Mouse (Mus musculus): ENCODE measurements around the gene Cdh4. TPM values are rescaled to one million over a fixed set of nuclear protein-coding genes. Genes with fewer than 3 reads are reported as not detected.

Gene Cdh4
- polyA plus RNA-seq, 1 experiment from 2014 or later: 32.7 TPM

DNA sequence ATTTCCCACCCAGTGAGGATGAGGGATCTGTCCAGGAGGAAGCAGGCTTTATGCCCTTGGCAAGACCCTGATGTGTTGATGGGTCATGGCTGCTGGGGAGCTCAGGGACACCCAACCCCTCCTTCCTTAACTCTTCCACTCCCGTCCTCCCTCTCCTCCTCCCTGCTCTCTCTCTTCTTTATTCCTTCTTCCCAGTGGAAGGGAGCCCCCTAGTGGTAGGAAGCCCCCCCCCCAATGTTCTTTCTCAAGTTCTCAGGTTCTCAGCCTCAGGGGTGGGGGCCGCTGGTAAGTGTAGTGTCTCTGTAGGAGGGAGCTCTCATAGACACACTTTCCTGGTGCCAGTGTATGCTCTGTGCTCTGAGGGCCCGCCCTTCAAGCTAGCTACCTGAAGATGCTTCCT, 421.0 kb downstream of the Cdh4 start:
- H3K9ac ChIP-seq: no peak overlapping the region
- H3K27me3 ChIP-seq: no peaks in the 10 kb centered on the region; the same call in 1 of the 2 replicates
- H3K4me3 ChIP-seq: no peak overlapping the region
- H3K36me3 ChIP-seq: 0 out of 2 replicates have a peak, but pooled peaks cover 8% of the 10 kb centered on the region
- no peak for ATAC-seq (ENCODE audit: low read depth)
- H3K27ac ChIP-seq (replicated peaks): no peak overlapping the region
- no peak overlapping the region for H3K4me2 ChIP-seq
- 65% methylated on average over 3 of the region's 3 CpGs for WGBS
- peaks cover 9% of the 10 kb centered on the region; the same call in 1 of the 2 replicates for H3K4me1 ChIP-seq (replicated peaks)
- no peaks in the 10 kb centered on the region for H3K9me3 ChIP-seq

DNA sequence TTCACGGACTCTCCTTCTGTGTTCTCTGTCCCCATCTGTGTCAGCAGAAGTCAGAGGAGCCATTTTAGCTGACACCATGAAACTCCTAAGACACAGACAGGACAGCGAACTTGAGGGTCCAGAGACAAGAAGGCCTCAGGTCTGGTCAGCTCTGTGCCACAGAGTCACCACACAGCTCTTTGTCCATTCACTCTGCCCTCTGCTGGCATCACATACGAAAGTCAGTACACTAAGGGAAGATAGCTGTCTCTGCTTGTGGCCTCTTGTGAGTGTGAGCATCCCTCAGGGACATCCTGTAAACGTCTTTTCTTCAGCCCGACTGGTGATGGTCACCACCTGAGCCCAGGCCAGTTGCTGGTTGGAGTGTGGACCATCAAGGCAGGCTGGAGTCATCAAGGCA, 422.9 kb downstream of the Cdh4 start:
- H3K9ac ChIP-seq: no peak overlapping the region
- H3K4me1 ChIP-seq (replicated peaks): peaks cover 21% of the 10 kb centered on the region
- no peak overlapping the region for H3K4me3 ChIP-seq
- ATAC-seq (ENCODE audit: low read depth): no peak
- no peaks in the 10 kb centered on the region for H3K27me3 ChIP-seq
- no peak overlapping the region for H3K27ac ChIP-seq (replicated peaks)
- H3K36me3 ChIP-seq: 0 out of 2 replicates have a peak, but pooled peaks cover 6% of the 10 kb centered on the region
- H3K4me2 ChIP-seq: no peak overlapping the region
- 74% methylated on average over 5 of the region's 5 CpGs for WGBS
- H3K9me3 ChIP-seq: no peaks in the 10 kb centered on the region

DNA sequence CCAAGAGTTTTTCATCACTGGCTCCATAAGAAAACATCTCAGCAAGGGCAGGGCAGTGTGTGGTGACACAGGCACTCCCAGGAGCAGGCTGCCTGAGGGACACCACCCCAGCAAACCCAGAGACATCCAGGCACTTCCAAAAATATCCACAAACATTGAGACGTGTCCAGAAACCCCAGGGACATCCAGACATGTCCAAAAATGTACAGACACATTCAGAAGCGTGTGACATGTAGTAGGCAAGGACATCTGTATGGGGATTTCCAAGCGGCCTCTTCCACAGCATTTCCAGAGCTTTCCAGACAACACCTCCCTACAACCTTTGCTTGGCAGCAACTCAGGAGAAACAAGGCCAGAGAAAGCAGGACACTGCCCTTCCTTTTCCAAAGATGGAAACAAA, 425.4 kb downstream of the Cdh4 start:
- Histone ChIP-seq H3K9ac (no peak overlapping the region), H3K9me3 (no peaks in the 10 kb centered on the region), H3K27me3 (no peaks in the 10 kb centered on the region; the same call in 1 of the 2 replicates), H3K4me2 (no peak overlapping the region), H3K36me3 (no peaks in the 10 kb centered on the region), H3K4me1 (replicated peaks) (peaks cover 30% of the 10 kb centered on the region), H3K27ac (replicated peaks) (no peak overlapping the region), H3K4me3 (no peak overlapping the region)
- ATAC-seq (ENCODE audit: low read depth): no peak
- 73% methylated on average over 3 of the region's 3 CpGs for WGBS

DNA sequence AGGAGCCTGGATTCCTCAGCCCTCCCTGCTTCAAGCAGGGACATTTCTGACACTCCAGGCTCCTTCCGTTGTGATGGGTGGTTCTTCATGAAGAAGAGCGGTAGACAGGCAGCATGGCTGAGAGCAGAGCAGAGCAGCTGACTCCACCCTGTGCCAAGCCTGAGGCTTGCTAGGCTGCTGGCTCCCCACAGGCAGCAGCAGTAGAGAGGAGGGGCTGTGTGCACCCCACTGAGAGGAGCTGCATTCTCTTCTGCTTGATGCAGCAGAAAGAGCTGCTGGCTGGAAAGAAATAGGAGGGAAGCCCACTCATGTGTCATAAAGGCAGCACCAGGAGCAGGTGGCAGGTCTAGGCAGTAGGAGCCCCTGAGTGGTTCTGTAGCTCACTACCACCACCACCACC, 427.6 kb downstream of the Cdh4 start:
- Histone ChIP-seq H3K9me3 (no peaks in the 10 kb centered on the region), H3K4me1 (replicated peaks) (peaks cover 21% of the 10 kb centered on the region), H3K27ac (replicated peaks) (peak overlapping the region; percentile 83), H3K4me2 (no peak overlapping the region), H3K9ac (no peak overlapping the region), H3K4me3 (no peak overlapping the region), H3K27me3 (no peaks in the 10 kb centered on the region; the same call in 1 of the 2 replicates), H3K36me3 (no peaks in the 10 kb centered on the region)
- 5% methylated on average over 2 of the region's 2 CpGs for WGBS
- peak; percentile 78 for ATAC-seq (ENCODE audit: low read depth)

DNA sequence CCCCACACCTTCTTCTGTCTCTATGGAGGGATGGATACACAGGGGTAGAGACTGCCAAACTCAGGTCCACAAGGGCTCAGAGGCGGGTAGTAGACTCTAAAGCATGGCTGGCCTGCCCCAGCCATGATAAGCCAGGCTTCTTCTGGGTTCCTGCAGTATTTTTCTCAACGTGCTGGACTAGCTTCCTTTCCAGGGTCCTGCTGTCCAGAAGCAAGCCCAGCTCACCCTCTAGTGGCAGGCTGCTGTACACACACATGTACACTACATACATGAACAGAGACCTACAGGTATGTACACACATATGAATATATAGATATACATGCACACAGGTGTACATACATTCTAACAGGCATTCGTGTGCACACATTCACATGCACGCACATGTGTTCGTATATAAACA, 430.5 kb downstream of the Cdh4 start:
- 0 out of 2 replicates have a peak, but pooled peaks have one; percentile 19 for ATAC-seq (ENCODE audit: low read depth)
- Histone ChIP-seq H3K36me3 (no peaks in the 10 kb centered on the region), H3K4me1 (replicated peaks) (peaks cover 24% of the 10 kb centered on the region), H3K9me3 (no peaks in the 10 kb centered on the region), H3K4me2 (no peak overlapping the region), H3K27ac (replicated peaks) (no peak overlapping the region), H3K9ac (no peak overlapping the region), H3K27me3 (no peaks in the 10 kb centered on the region; the same call in 1 of the 2 replicates), H3K4me3 (no peak overlapping the region)
- 61% methylated on average over 5 of the region's 5 CpGs for WGBS

DNA sequence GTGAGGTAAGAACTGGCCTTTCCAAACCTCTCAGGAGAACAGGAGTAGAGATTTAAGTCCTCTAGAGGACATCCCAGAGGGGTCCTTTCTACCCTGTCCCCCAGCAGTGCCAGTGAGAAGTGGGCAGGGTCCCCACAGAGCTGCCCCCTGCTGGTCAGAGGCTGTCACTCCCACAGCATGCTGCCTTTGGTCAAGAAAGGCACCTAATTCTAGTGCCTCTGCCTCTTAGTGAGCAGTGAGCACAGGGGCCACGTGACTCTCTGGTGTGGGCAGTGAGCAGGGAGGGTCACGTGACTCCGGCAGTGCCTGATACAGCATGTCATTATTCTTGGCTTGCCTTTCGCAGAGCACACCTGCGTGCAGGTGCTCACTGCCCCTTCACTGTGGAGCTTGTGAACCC, 431.1 kb downstream of the Cdh4 start:
- Histone ChIP-seq H3K4me2 (no peak overlapping the region), H3K9ac (no peak overlapping the region), H3K27ac (replicated peaks) (no peak overlapping the region), H3K4me1 (replicated peaks) (peaks cover 24% of the 10 kb centered on the region), H3K4me3 (no peak overlapping the region), H3K9me3 (no peaks in the 10 kb centered on the region), H3K27me3 (no peaks in the 10 kb centered on the region; the same call in 1 of the 2 replicates), H3K36me3 (no peaks in the 10 kb centered on the region)
- 44% methylated on average over 5 of the region's 5 CpGs for WGBS
- ATAC-seq (ENCODE audit: low read depth): no peak

DNA sequence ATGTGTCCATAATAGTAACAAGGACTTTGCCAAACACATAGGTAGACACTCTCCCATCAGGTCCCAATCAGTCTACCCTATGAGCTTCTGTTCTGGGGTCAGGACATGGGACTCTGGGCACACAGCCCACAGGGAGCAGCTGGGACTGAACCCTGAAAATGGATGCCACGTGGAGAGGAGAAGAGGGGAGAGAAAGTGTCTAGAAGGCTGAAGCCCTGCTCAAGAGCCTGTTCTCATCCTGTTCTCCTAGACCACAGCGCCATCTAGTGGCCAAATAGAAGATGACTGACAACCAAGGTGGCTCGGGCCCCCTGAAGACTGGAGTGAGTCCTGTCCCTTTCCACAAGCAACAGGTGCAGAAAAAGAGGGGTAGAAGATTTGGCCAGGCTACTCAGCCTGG, 432.9 kb downstream of the Cdh4 start:
- Histone ChIP-seq H3K9ac (no peak overlapping the region), H3K4me1 (replicated peaks) (peaks cover 11% of the 10 kb centered on the region), H3K9me3 (no peaks in the 10 kb centered on the region), H3K4me2 (no peak overlapping the region), H3K36me3 (no peaks in the 10 kb centered on the region), H3K27ac (replicated peaks) (no peak overlapping the region), H3K27me3 (no peaks in the 10 kb centered on the region; the same call in 1 of the 2 replicates), H3K4me3 (no peak overlapping the region)
- 9% methylated on average over 3 of the region's 3 CpGs for WGBS
- peak; percentile 51 for ATAC-seq (ENCODE audit: low read depth)

DNA sequence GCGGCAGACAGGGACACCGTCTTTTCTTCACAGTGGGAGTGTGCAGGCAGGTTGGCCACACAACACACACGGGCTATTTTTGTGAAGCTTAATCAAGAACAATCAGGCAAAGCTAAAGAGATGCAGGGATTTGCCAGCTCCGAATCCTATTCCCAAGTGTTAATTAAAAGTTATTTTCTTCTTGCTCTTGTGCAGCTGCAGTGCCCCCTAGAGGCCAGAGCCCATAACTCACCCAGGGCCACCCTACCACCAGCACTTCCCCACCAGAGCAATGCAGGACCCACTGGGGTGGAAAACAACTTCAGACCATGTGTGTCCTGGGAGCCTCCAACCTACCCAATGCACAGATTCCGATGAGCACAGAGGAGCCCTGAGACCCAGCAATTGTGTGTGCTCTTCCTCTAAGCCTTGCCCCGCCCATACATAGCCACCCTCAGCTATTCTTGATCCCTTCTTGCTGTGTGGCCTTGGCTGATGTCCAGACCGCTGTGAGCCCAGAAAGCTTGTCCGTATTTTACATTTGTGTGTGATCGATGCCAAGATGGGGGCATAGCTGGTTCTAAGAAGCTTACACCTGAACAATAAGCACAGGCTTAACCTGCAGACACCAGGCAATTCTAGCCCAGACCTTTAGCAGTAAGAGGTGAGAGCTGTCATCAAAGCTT, 435.5 kb downstream of the Cdh4 start:
- 65% methylated on average over 9 of the region's 9 CpGs for WGBS

DNA sequence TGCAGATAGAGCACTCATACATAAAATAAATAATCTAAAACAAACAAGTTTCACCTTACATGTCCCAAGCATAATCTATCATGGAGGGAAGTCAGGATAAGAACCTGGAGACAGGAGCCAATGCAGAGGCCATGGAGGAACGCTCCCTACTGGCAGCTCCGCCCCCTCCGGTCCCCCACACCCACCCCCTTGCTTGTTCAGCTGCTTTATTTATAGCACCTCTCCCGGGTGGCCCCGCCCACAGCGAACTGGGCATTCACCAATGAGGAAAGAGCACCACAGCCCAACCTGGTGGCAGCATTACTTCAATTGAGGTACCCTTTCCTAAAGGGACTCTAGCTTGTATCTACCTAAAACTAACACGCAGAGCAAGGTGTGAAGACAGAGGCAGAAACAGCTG, 442.3 kb downstream of the Cdh4 start:
- Histone ChIP-seq H3K4me1 (replicated peaks) (no peaks in the 10 kb centered on the region), H3K4me2 (no peak overlapping the region), H3K9me3 (no peaks in the 10 kb centered on the region), H3K36me3 (peaks cover 21% of the 10 kb centered on the region), H3K27me3 (no peaks in the 10 kb centered on the region), H3K27ac (replicated peaks) (no peak overlapping the region), H3K4me3 (no peak overlapping the region), H3K9ac (no peak overlapping the region)
- whole genome bisulfite sequencing: 23% methylated on average over 7 of the region's 7 CpGs
- no peak for ATAC-seq (ENCODE audit: low read depth)

More for the DNA sequence above, 435.5 kb downstream of the Cdh4 start:
- H3K4me1 ChIP-seq (replicated peaks): 0 out of 2 replicates have a peak, but pooled peaks cover 2% of the 10 kb centered on the region
- no peak overlapping the region for H3K4me3 ChIP-seq
- no peaks in the 10 kb centered on the region for H3K27me3 ChIP-seq
- no peak overlapping the region for H3K9ac ChIP-seq
- ATAC-seq (ENCODE audit: low read depth): no peak
- no peak overlapping the region for H3K27ac ChIP-seq (replicated peaks)
- H3K4me2 ChIP-seq: no peak overlapping the region
- H3K36me3 ChIP-seq: no peaks in the 10 kb centered on the region
- no peaks in the 10 kb centered on the region for H3K9me3 ChIP-seq

DNA sequence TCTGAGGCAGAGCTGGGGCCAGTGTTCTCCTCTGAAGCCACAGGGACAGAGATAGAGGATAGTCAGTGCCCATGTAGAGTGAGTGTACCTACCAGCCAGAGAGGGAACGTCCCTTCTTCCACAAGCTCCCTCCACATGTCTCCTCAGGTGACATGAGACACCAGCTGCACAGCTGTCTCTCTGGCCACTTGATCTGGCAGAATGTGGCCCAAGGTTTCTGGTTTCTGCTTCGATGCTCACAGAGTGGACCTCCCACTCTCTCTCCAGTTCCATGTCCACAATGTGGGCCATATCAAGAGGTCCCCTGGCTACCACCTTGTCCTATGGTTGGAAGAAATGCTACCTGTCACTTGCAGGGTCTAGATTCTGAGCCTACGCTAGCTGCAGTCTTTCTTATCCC, 448.8 kb downstream of the Cdh4 start:
- Histone ChIP-seq H3K27me3 (no peaks in the 10 kb centered on the region), H3K4me2 (no peak overlapping the region), H3K27ac (replicated peaks) (no peak overlapping the region), H3K9ac (no peak overlapping the region), H3K4me1 (replicated peaks) (no peaks in the 10 kb centered on the region), H3K36me3 (peaks cover 37% of the 10 kb centered on the region), H3K9me3 (no peaks in the 10 kb centered on the region), H3K4me3 (no peak overlapping the region)
- ATAC-seq (ENCODE audit: low read depth): no peak
- WGBS: 82% methylated on average over 3 of the region's 3 CpGs

DNA sequence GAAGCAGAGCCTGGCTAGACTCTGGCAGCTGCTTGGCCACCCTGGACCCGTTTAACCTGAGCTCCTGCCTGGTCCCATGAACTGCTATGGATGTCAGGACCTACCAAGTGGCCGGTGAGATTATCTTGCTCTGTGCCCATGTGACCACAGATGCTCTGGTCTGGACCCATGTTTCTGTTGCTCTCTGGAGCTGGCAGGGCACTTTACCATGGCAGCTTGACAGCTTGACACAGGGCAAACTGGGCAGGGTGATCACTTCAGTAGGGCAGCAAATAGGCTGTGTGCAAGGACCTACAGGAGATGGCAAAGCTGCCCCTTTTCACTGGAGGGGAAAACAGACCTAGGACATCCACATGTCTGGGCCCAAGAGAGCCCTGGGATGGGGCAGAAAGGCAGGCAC, 454.7 kb downstream of the Cdh4 start:
- no peaks in the 10 kb centered on the region for H3K27me3 ChIP-seq
- no peaks in the 10 kb centered on the region for H3K9me3 ChIP-seq
- H3K4me3 ChIP-seq: no peak overlapping the region
- H3K4me1 ChIP-seq (replicated peaks): no peaks in the 10 kb centered on the region
- H3K4me2 ChIP-seq: no peak overlapping the region
- 76% methylated on average over 2 of the region's 2 CpGs for WGBS
- no peak for ATAC-seq (ENCODE audit: low read depth)
- no peak overlapping the region for H3K9ac ChIP-seq
- peaks cover 15% of the 10 kb centered on the region; the same call in 1 of the 2 replicates for H3K36me3 ChIP-seq
- H3K27ac ChIP-seq (replicated peaks): no peak overlapping the region

DNA sequence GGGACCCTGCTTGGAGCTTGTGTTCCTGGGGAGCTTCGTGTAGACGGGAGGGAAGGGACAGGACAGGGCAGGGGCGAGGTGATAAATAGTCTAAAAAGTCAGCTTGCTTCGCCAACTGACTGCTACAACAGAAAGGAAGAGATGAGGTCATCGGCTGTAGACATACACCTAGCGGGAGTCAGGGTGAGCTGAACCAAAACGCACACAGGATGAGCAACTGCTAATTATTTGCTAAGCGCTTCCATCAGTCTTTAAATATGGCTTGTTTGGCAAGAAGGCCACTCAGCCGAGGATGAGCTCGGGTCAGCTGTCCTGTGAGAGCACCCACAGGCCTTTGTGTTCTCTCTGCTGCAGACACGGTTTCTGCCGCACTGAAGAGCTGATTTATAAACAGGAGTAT, 470.7 kb downstream of the Cdh4 start:
- Histone ChIP-seq H3K36me3 (peaks cover 62% of the 10 kb centered on the region), H3K9ac (no peak overlapping the region), H3K27me3 (no peaks in the 10 kb centered on the region), H3K4me1 (replicated peaks) (peaks cover 17% of the 10 kb centered on the region), H3K4me3 (no peak overlapping the region), H3K27ac (replicated peaks) (peak overlapping the region; percentile 52; the same call in 1 of the 2 replicates), H3K4me2 (no peak overlapping the region), H3K9me3 (no peaks in the 10 kb centered on the region)
- 20% methylated on average over 12 of the region's 12 CpGs for WGBS
- no peak for ATAC-seq (ENCODE audit: low read depth)

DNA sequence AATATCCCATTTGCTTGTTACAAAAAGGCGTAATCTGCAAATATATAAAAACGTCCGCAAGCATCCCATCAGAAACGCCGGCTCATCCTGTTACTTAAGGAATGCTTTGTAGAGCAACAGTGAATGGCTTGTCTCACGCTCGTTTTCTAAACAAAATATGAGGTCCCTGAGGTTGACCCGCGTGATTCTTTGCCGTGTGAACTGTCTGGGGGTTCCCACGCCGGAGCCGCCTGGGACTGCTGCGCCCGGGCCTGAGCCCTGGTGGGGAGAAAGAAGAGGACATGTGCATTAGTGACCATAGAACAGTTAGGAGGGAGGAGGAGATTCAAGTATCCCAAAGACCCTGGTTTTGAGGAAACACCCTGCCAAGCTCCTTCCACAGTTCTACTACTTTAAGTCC, 471.1 kb downstream of the Cdh4 start:
- WGBS: 17% methylated on average over 15 of the region's 15 CpGs
- Histone ChIP-seq H3K36me3 (peaks cover 66% of the 10 kb centered on the region), H3K9ac (no peak overlapping the region), H3K4me2 (no peak overlapping the region), H3K9me3 (no peaks in the 10 kb centered on the region), H3K4me3 (no peak overlapping the region), H3K4me1 (replicated peaks) (peaks cover 17% of the 10 kb centered on the region), H3K27ac (replicated peaks) (peak overlapping the region; percentile 52; the same call in 1 of the 2 replicates), H3K27me3 (no peaks in the 10 kb centered on the region)
- ATAC-seq (ENCODE audit: low read depth): no peak

Data from neural tube, embryonic 13.5 days (tissue).